Mouse (Mus musculus): ENCODE measurements around the gene Phc3. TPM values are rescaled to one million over a fixed set of nuclear protein-coding genes. Genes with fewer than 3 reads are reported as not detected.
A peak's percentile ranks its signal among the peaks of the same experiment; 100 is the strongest.

Phc3 gene
- polyA plus RNA-seq, 1 experiment from 2014 or later, result 4.4 TPM

- H3K36me3 ChIP-seq (ENCODE audit: insufficient read depth, low read length), result no peaks in the 10 kb centered on the region
- H3K4me1 ChIP-seq (ENCODE audit: insufficient read depth, low read depth, low read length), result 0 out of 2 replicates have a peak, but pooled peaks cover 7% of the 10 kb centered on the region
- H3K9ac ChIP-seq (replicated peaks; ENCODE audit: low read depth), result peak overlapping the region; percentile 91
- peak overlapping the region; percentile 86 for H3K27ac ChIP-seq (ENCODE audit: low read length)
- H3K9me3 ChIP-seq (ENCODE audit: low read length), result no peaks in the 10 kb centered on the region
- no peak for TF ChIP-seq CTCF (IDR thresholded peaks at IDR 0.05)
- WGBS, result under 1% methylated on average over 42 of the region's 49 CpGs
- H3K27me3 ChIP-seq (replicated peaks; ENCODE audit: insufficient read depth, low read length), result no peaks in the 10 kb centered on the region
- peak overlapping the region; percentile 92 for H3K4me3 ChIP-seq (ENCODE audit: low read depth, low read length)
- DNase-seq (ENCODE audit: low spot score) (peak; percentile 72), ATAC-seq (peak; percentile 22)
- peak overlapping the region; percentile 72 for H3K4me2 ChIP-seq (replicated peaks; ENCODE audit: low read depth, low read length)
Observed at GRCm38 (mm10) chr3:30995899-30996687, 26.9 kb upstream of the Phc3 start.

- Histone ChIP-seq H3K4me2 (replicated peaks; ENCODE audit: low read depth, low read length) (peak within 1 kb of the TSS; percentile 72), H3K4me3 (ENCODE audit: low read depth, low read length) (peak within 1 kb of the TSS; percentile 92), H3K27ac (ENCODE audit: low read length) (peak within 1 kb of the TSS; percentile 86), H3K9me3 (ENCODE audit: low read length) (no peaks in the 10 kb centered on the region), H3K36me3 (ENCODE audit: insufficient read depth, low read length) (no peaks in the 10 kb centered on the region), H3K4me1 (ENCODE audit: insufficient read depth, low read depth, low read length) (0 out of 2 replicates have a peak, but pooled peaks cover 7% of the 10 kb centered on the region), H3K9ac (replicated peaks; ENCODE audit: low read depth) (peak within 1 kb of the TSS; percentile 91), H3K27me3 (replicated peaks; ENCODE audit: insufficient read depth, low read length) (no peaks in the 10 kb centered on the region)
- under 1% methylated on average over 40 of the region's 50 CpGs for WGBS
- TF ChIP-seq EP300 (IDR thresholded peaks at IDR 0.05), result peak; percentile 80
- no peak for TF ChIP-seq CTCF (IDR thresholded peaks at IDR 0.05)
- ATAC-seq (peak; percentile 95), DNase-seq (ENCODE audit: low spot score) (peak; percentile 98)
Observed at GRCm38 (mm10) chr3:30995283-30995898, 26.2 kb upstream of the Phc3 start, which contains the start of gene Prkci. Gene Prkci, plus strand, starts transcription at chr3:30995747.

- Histone ChIP-seq H3K36me3 (ENCODE audit: insufficient read depth, low read length) (no peaks in the 10 kb centered on the region), H3K27me3 (replicated peaks; ENCODE audit: insufficient read depth, low read length) (no peaks in the 10 kb centered on the region), H3K4me2 (replicated peaks; ENCODE audit: low read depth, low read length) (peak overlapping the region; percentile 72), H3K9ac (replicated peaks; ENCODE audit: low read depth) (0 out of 2 replicates have a peak overlapping the region, but pooled peaks have one; percentile 91), H3K4me3 (ENCODE audit: low read depth, low read length) (peak overlapping the region; percentile 30), H3K27ac (ENCODE audit: low read length) (no peak overlapping the region), H3K9me3 (ENCODE audit: low read length) (no peaks in the 10 kb centered on the region), H3K4me1 (ENCODE audit: insufficient read depth, low read depth, low read length) (0 out of 2 replicates have a peak, but pooled peaks cover 1% of the 10 kb centered on the region)
- TF ChIP-seq EP300 (IDR thresholded peaks at IDR 0.05) (no peak), CTCF (IDR thresholded peaks at IDR 0.05) (no peak)
- DNase-seq (ENCODE audit: low spot score), result no peak
- 12% methylated on average over 6 of the region's 6 CpGs for WGBS
- ATAC-seq, result no peak
Observed at GRCm38 (mm10) chr3:30994859-30995258, 25.6 kb upstream of the Phc3 start.

- H3K4me3 ChIP-seq (ENCODE audit: low read depth, low read length), result no peak overlapping the region
- no peak for ATAC-seq
- H3K27ac ChIP-seq (ENCODE audit: low read length), result no peak overlapping the region
- no peaks in the 10 kb centered on the region for H3K4me1 ChIP-seq (ENCODE audit: insufficient read depth, low read depth, low read length)
- H3K9ac ChIP-seq (replicated peaks; ENCODE audit: low read depth), result no peak overlapping the region
- H3K9me3 ChIP-seq (ENCODE audit: low read length), result no peaks in the 10 kb centered on the region
- H3K27me3 ChIP-seq (replicated peaks; ENCODE audit: insufficient read depth, low read length), result no peaks in the 10 kb centered on the region
- no peak overlapping the region for H3K4me2 ChIP-seq (replicated peaks; ENCODE audit: low read depth, low read length)
- TF ChIP-seq CTCF (IDR thresholded peaks at IDR 0.05), result no peak
- no peak for TF ChIP-seq EP300 (IDR thresholded peaks at IDR 0.05)
- no peak for DNase-seq (ENCODE audit: low spot score)
- no peaks in the 10 kb centered on the region for H3K36me3 ChIP-seq (ENCODE audit: insufficient read depth, low read length)
Observed at GRCm38 (mm10) chr3:30993066-30993573, 23.9 kb upstream of the Phc3 start.

GRCm38 (mm10) chr3:30992161-30992560 is 22.9 kb upstream of the Phc3 start:
- ATAC-seq (no peak), DNase-seq (ENCODE audit: low spot score) (no peak)
- TF ChIP-seq CTCF (IDR thresholded peaks at IDR 0.05) (no peak), EP300 (IDR thresholded peaks at IDR 0.05) (no peak)
- H3K4me2 ChIP-seq (replicated peaks; ENCODE audit: low read depth, low read length), result no peak overlapping the region
- WGBS, result 59% methylated on average over 7 of the region's 7 CpGs
- no peaks in the 10 kb centered on the region for H3K9me3 ChIP-seq (ENCODE audit: low read length)
- H3K4me1 ChIP-seq (ENCODE audit: insufficient read depth, low read depth, low read length), result no peaks in the 10 kb centered on the region
- H3K27ac ChIP-seq (ENCODE audit: low read length), result no peak overlapping the region
- H3K27me3 ChIP-seq (replicated peaks; ENCODE audit: insufficient read depth, low read length), result no peaks in the 10 kb centered on the region
- no peak overlapping the region for H3K4me3 ChIP-seq (ENCODE audit: low read depth, low read length)
- no peak overlapping the region for H3K9ac ChIP-seq (replicated peaks; ENCODE audit: low read depth)
- no peaks in the 10 kb centered on the region for H3K36me3 ChIP-seq (ENCODE audit: insufficient read depth, low read length)

All from lung, postnatal 0 days (tissue).